Mouse (Mus musculus): ENCODE data around the gene Wdr86. TPM values are rescaled to one million over a fixed set of nuclear protein-coding genes. Genes with fewer than 3 reads are reported as not detected.
"Not testable (repeated sequence)": the region's sequence is repeated elsewhere in the genome, so short reads cannot be mapped to it uniquely, and the experiment has no call there.

Wdr86 gene
- total RNA-seq (2021): 1 to 10 TPM in 1 of 2 experiments, under 1 TPM in 1; 0.56 to 1.0 TPM
- long read RNA-seq, experiment 1: 0 reads
- long read RNA-seq, experiment 2, partial matches to known transcripts: 0 of 2 reads
- long read RNA-seq, experiment 2, other reads (novel, unspliced or antisense): 0 of 2 reads

DNA sequence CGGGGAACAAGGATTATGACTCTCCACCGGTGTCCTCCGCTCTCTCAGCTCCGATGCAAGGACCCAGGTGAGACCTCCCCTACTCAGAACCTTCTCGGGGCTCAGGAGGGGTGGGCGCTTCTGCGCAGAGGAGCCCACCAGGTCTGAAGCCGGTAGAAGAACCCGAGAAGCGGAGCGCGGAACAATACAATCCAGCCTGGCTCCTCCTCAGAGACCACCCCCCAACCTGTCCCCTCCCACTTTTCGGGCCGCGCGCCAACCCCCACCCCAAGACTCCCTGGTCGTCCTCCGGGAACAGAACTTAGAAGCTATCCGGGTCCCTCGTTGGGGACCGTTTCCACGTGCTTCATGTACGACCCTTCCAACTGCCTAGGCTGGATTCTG, at the start of gene Wdr86:
Gene Wdr86, minus strand, starts transcription at position 240 of the 384 bp plus-strand sequence.
- no peak for DNase-seq (ENCODE audit: low spot score in 2 of 2)

DNA sequence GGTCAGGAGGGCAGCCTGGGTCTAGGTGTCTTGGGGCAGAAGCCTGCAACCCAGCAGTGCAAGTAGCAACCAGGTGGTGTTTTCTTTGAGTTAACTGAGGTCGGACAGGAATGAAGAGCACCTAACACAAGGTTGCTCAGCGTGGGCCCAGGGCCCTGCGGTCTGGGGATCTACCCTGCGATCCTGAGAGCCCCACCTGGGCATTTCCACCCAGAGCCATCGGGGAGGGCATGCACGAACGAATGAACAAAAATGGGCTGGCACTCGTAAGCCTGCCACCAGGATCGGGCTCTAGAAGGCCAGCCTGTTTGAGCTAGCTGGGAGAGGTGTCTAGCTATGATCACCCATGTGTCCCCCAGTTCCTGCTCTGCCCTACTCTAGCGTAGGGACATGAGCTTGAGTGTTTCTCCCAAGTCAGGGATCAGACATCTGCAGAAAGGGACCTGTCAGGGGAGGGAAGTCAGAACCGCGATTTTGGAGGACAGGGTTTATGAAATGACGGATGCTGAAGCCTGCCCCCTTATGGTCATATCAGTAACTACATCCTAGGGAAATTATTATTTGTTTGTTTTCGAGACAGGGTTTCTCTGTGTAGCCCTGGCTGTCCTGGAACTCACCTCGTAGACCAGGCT, 49.5 kb upstream of the Wdr86 start:
- no peak for DNase-seq (ENCODE audit: low spot score in 2 of 2)

DNA sequence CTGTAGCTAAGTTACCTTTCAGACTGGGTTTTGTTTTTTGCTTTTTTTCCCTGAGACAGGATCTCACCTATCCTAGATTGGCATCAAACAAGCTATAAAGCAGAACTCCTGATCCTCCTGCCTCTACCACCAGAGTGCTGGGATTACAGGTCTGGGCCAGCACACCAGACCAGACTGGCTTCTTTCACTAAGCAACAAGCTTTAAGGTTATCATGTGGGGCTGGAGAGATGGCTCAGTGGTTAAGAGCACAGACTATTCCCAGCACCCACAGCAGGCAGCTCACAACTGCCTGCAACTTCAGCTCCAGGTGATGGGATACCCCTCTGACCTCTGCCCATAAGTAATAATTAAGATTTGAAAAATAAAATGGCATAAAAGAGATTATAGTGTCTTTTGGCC, 48.8 kb upstream of the Wdr86 start:
- DNase-seq (ENCODE audit: low spot score in 2 of 2): no peak

DNA sequence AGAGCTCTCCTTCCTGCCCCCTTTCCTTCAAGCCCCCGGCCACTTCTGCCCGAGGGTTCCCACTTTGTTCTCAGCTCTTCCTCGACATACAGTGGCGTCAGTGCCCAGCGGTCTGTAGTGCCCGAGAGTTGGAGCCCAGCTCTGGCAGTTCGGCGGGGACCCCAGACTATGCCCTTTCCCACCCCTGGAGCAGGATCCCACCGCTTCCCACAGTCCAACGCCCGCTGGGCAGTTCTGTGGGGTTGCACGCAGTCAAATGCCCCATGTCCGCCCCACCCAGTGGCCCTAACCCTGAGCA, 48.3 kb upstream of the Wdr86 start:
- DNase-seq (ENCODE audit: low spot score in 2 of 2): no peak

DNA sequence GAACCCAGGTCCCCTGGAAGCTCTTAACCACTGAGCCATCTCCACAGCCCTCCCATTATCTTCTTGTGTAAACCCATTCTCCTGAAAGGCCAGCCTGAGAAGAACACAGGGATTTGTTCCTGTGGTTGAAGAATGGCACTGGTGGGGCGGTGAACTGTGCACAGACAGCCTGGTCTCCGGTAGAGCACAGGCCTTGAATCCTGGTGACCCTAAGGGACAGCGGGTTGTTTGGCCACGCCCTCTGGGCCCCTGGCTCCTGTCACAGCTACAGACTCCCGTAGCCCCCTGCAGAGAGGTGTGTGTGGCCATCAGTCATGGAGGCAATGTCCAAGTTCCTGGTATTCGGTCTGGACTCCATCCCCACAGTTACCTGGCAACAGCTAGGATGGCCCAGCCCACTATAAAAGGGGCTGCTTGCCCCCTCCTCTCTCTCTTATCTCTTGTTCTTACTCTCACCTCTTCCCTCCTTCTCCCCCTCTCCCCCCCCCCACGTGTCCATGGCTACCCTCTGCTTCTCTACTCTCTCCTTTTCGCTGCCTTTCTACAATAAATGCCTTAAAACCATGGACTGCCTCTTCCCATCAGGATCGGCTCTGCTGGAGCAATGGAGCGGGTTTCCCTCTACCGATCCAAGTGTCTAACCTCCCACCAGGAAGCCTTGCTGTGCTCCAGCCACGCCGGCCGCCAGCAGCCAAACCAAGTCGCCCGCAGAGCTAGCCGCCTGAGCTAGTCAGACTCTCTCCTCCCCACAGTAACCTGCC, 47.7 kb upstream of the Wdr86 start:
- DNase-seq (ENCODE audit: low spot score in 2 of 2): no peak

DNA sequence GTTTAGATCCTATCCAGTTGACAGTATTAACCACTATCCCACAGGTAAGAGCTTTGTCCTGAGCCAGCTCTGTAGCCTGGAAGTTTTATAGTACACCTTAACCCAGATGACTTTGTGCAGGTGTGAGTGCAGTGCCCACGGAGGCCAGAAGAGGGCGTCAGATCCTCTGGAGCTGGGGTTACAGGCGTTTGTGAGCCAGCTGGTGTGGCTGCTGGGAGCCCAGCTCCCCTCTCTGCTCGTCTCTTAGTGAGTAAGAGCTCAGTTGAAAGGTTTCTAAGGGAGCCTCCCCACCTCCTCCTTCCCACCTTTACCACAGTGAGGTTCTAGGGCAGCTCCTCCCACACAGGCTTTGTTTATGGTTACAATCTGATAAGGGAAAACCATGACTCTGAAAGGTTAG, 46.2 kb upstream of the Wdr86 start:
- DNase-seq (ENCODE audit: low spot score in 2 of 2): no peak

DNA sequence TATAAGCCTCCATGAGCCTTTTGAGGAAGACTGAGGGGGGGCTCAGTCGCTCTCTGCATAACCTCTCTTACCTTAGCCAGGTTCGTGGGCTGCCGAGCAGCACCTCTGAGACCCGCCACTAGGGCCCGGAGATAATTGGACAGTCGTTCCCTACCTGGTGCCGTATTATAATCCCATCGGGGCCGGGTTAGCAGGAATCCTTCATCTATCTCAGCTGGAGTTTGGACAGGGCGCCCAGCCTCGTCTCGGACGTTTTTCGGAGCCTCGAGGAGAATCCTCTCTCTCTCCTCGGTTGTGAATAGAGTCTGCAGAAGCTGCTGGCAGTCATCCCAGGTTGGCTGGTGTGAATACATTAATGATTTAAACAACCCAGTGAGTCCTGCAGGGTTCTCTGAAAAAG, 44.0 kb upstream of the Wdr86 start:
- not testable (repeated sequence) for DNase-seq (ENCODE audit: low spot score in 2 of 2)

DNA sequence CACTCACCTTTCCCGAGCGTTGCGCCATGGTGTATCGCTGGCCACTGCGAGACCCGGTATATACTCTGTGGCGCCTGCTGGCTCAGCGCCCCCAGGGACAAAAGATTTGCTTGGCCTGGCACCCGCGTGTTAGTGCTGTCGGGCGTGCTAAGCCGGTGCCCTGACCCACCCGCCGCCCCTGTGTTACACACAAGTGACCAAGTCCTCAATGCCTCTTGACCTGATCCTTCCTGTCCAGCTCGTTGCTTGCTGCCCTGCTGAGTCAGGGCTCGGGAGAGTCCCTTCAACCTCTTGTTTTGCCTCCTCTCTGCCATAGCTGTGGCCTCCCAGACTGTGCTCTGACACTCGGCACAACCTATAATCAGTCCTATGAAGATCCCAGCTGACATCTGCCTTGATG, 27.3 kb upstream of the Wdr86 start, which contains the start of gene Crygn:
Gene Crygn, minus strand, starts transcription at position 193 of the 400 bp plus-strand sequence.
- no peak for DNase-seq (ENCODE audit: low spot score in 2 of 2)

DNA sequence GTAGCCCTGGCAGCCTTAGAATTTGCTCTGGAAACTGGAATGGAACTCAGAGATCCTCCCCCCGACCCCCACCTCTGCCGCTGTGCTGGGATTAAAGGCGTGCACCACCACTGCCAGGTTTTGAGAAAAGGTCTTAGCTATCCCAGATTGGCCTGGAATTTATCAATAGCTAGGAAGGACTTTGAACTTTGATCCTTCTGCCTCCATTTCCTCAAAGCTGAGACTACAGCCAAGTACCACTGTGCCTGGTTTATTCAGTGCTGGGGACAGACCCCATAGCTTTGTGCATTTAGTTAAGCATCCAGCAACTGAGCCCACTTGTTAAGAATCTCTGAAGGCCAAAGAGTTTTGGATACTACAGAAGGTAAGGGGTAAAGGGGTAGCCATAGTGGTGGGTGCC, 26.4 kb upstream of the Wdr86 start:
- DNase-seq (ENCODE audit: low spot score in 2 of 2): no peak

DNA sequence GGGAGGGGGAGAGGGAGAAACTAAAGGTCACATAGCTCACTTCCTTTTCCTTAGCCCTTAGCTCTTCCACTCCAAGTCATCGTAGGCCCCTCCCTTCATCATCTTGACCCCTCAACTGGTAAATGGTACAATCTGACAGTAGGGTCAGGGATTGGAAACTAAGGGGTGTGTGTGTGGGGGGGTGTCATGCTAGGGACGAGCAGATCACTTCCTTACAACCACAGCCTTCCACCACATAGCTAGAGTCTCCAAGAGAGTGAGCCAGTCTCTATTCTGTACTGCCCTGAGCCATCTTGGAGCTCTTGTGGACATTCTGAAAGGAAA, 21.6 kb upstream of the Wdr86 start:
- no peak for DNase-seq (ENCODE audit: low spot score in 2 of 2)

DNA sequence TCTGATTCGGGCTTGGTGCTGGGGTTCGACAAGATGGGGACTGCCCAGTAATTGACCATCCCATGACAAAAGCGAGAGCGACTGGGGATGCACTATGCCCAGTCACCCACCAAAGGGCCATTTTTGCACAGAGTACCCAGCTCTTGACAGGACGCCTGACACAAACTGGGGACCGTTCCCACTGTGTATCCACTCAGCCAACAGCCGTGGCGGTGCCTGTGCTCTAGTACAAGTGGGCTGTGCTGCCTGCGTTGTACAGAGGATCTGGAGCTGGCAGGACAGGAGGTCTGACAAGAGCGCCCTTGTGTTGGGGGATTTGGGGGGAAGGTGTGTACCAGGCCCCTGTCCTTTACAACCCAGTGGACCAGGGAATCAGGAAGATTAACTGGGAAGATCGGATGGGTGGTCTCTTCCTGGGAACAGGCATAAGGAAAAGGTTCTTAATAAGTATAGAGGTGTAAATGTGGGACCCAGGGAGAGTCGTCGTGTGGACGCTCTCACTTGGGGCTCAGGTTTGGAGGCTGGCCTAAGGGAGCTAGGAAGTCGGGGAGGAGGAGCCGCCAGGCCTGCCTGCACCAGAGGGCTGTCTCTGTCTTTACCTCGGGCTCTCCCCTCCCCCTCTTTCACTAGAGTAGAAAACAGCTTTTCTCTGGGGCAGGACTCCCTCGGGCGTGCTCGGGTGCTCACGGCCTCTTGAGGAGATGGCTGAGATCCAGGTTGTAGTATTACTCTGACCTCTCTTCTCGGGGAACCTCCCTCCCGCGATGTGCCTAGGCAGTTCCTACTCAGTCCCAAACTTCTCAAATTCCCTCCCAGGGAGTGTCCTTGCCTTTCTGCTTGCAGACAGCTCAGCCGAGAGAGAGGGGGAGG, 21.0 kb upstream of the Wdr86 start:
- peak; percentile 25 to 35 for DNase-seq (ENCODE audit: low spot score in 2 of 2)

DNA sequence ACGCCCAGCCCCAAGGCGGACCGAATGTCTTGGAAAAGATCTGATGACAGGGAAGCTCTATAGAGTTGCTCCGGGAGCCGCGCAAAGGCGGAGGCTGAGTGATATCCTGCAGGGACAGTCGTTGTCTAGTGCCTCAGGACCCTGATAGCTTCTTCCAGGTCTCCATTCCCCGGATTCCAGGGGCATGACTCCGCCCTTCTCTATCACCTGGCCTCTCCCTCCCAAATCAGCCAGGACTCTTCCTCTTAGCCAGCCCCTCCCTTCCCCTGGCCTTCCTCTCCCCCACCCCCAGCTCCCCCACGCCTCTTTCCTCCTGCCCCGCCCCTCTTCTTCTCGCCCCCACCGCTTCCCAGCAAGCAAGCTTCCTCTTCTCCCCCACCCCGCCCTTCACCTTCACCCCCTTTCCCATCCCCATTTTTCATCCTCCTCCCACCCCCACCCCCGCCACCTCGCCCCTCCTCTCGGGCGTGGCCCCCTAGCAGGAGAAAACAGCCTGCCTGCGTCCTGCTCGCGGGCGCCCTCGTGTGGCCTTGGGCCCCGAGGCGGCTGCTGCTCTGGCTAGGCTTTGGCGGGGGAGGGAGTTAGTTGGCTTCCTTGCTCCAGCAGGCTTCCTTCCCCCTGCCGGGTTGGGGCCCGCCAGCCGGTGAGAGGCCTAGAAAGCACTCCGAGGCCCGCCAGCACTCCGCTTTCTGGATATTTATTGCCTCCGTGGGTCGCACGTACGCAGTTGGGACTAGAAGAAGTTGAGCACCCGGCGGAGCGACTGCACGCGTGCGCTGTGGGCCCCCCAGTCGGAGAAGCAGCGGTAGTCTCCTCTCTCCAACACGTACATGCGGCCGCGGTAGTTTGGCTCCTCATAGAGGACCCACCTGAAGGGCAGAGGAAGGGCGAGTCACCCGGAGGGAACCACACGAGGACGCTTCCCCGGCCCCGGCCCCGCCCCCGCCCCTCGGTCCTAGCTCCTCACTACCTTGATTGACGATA, 20.1 kb upstream of the Wdr86 start:
- DNase-seq (ENCODE audit: low spot score in 2 of 2): peak; percentile 76 to 88

DNA sequence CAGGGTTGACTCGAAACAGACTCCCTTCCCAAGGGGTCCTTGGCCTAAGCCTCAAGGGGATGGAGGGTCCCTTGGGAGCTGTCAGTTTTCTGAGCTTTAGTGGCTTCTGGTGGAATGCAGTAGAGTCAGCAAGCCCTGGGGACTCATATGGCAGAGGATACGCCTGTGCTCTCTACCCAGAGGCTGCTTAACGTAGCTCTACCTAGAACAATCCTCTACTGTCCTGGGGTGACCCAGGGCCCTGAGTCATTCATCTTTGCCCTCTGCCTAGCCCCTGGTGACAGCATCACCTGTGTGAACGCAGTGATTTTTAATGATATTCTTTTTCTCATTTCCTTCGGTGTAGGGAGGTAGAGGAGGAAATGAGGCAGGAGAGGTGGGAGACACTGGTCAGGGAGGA, 19.2 kb upstream of the Wdr86 start:
- DNase-seq (ENCODE audit: low spot score in 2 of 2): no peak

DNA sequence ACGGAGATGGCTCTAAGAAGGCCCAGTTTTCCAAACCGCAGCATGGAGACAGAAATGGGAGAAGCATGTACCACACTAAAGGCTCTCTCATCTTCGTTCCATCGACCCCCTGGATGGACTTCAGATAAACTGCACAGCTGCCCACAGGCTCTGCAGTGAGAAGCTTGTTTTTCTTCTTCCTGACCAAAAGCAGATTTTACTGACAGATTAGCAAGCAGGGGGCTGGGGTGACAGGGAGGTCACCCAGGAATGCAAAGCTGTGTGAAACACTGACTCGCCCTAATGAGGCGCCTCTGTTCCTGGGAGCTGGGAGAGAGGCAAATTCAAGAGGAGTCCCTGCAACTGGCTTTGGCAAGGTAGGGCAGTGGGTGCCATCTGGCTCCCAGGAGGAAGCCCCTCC, 17.0 kb upstream of the Wdr86 start:
- no peak for DNase-seq (ENCODE audit: low spot score in 2 of 2)

DNA sequence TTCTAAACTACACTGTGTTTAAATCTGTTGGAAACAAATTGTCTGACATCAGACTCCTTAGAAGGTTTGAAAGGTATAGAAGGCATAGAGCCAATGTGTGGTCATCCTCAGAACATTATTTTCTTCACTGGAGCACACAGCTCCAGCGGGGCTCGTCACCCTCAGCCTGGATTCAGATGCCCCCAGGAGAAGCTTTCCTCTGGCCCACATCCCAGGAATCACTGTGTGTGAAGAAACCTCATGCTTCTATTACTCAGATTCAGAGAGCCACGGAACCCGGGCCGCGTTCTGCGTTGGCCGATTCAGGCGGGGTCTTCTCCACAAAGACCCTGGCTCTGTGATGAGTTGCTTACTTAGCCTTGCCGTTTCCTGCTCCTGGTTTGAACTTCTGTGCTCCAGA, 13.4 kb upstream of the Wdr86 start:
- DNase-seq (ENCODE audit: low spot score in 2 of 2): no peak

DNA sequence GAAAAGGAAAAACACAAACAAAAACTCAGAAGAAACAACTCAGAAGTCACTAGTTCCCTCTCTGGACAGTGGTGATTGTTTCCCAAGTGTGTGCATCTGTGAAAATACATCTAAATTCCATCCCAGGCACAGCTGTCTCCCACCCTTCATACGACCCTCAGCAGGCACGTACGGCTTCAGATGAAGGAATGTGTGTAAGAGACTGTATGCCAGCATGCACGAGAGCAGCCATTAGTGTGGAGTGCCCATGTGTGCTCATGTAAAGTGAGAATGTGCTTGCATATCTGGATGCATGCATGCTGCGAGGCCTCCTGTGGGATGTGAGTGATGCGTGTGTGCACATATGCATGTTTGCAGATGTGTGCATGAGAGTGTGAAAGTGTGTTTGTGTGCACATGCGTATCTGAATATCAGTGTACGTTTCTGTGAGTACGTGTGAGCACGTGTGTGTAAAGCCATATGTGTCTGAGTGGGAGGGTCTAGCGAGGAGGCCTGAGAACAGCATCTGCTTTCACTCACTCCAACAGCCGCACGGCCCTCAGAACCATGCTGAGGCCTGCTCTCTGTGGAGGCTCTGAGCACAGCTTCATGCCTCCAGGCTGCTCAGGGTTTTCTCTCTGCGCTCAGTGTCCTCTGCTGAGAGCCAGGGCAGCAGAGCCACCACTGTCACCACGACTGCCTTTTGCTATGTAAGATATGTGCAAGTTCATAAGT, 10.8 kb upstream of the Wdr86 start:
- DNase-seq (ENCODE audit: low spot score in 2 of 2): no peak

DNA sequence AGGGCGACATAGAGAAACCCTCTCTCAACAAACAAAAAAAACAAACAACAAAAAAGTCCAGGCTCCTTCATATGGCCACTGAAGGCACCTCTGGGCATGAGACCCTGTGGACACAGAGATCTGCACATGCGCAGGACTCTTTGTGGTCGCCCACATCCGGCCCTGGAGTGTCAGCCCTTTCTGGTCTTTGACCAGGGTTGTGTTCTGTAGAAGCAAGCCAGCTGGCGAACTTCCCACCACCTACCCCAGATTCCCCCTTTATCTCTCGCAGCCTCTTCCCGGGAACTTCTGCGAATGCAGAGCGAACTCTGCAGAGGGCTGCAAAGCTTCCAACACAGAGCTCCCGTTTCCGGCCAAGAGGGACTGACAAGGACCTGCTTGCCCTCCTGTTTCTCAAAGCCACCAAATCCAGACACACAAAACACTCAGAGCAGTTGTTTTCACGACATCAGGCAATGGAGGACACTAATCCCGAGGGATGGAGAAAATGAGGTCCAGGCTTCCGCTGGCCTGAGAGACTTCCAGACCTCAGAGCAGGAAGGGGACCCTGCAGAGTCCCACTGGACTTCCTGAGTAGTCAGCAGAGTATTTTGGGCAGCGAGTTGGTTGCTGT, 8.7 kb upstream of the Wdr86 start:
- DNase-seq (ENCODE audit: low spot score in 2 of 2): no peak

DNA sequence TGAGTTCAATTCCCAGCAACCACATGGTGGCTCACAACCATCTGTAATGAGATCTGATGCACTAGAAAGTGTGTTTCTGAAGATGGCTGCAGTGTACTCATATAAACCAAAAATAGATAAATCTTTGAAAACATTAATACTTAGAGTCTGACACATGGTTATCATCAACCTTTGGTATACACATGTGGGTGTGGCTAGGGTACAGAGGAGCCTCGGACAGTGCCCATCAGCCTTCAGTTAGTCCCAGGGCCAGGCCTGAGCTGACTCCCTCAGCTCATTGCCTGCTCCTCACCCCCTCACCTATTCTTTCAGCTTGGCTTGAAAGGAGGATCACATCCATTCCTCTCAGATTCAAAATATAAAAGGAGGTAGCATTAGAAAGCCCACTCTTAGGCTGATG, 8.0 kb upstream of the Wdr86 start:
- no peak for DNase-seq (ENCODE audit: low spot score in 2 of 2)

DNA sequence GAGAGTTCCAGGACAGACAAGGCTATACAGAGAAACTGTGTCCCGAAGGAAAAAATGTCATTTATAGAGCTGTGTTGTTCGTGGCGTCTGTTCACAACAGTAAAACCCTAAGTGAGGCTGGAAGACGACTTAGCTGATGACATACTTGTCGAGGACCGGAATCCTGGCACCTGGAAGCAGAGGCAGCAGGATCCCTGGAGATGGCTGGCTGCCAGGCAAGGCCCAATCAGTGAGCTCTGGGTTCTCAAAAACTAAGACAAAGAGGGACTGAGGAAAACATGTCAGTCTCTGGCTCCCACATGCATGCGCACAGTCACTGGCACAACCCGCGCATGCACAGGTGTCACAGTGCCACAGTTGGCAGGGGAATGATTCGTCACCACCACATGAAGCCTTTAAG, 7.1 kb upstream of the Wdr86 start:
- DNase-seq (ENCODE audit: low spot score in 2 of 2): no peak
